Mouse (Mus musculus): ENCODE results near the gene Haao. TPM values are rescaled to one million over a fixed set of nuclear protein-coding genes. Genes with fewer than 3 reads are reported as not detected.

Haao gene
- 0.14 and 0.29 TPM in 2 replicates for polyA plus RNA-seq (2015; fragmentation: Nextera tagmentation; extraction: Ambion mirVana)

- H3K27me3 ChIP-seq (replicated peaks; ENCODE audit: control insufficient read depth, insufficient read depth, low read length): no peaks in the 10 kb centered on the region
- 92% methylated on average over 3 of the region's 3 CpGs for WGBS
- no peak within 1 kb of the TSS for H3K4me3 ChIP-seq (replicated peaks; ENCODE audit: low read length)
- no peak within 1 kb of the TSS for H3K9ac ChIP-seq (replicated peaks; ENCODE audit: low read depth, low read length)
- H3K4me1 ChIP-seq (replicated peaks; ENCODE audit: control insufficient read depth, insufficient read depth, low read length): peaks cover 7% of the 10 kb centered on the region
- no peaks in the 10 kb centered on the region for H3K36me3 ChIP-seq (ENCODE audit: control insufficient read depth, insufficient read depth)
- H3K27ac ChIP-seq (ENCODE audit: low read length): no peak within 1 kb of the TSS
- ATAC-seq: no peak
- no peak within 1 kb of the TSS for H3K4me2 ChIP-seq (ENCODE audit: low read length)
- no peaks in the 10 kb centered on the region for H3K9me3 ChIP-seq (ENCODE audit: control insufficient read depth, low read length)
These were observed at the start of gene Haao for GRCm38 (mm10) chr17:83847815-83848214. Gene Haao (minus strand): TSS chr17:83847963.

GRCm38 (mm10) chr17:83897361-83897799 lies 49.6 kb upstream of the Haao start:
- Histone ChIP-seq H3K27ac (ENCODE audit: low read length) (no peak overlapping the region), H3K4me1 (replicated peaks; ENCODE audit: control insufficient read depth, insufficient read depth, low read length) (no peaks in the 10 kb centered on the region), H3K36me3 (ENCODE audit: control insufficient read depth, insufficient read depth) (no peaks in the 10 kb centered on the region), H3K9me3 (ENCODE audit: control insufficient read depth, low read length) (no peaks in the 10 kb centered on the region), H3K9ac (replicated peaks; ENCODE audit: low read depth, low read length) (no peak overlapping the region), H3K4me3 (replicated peaks; ENCODE audit: low read length) (no peak overlapping the region), H3K27me3 (replicated peaks; ENCODE audit: control insufficient read depth, insufficient read depth, low read length) (no peaks in the 10 kb centered on the region), H3K4me2 (ENCODE audit: low read length) (no peak overlapping the region)
- 83% methylated on average over 8 of the region's 8 CpGs for WGBS
- ATAC-seq: no peak

DNA sequence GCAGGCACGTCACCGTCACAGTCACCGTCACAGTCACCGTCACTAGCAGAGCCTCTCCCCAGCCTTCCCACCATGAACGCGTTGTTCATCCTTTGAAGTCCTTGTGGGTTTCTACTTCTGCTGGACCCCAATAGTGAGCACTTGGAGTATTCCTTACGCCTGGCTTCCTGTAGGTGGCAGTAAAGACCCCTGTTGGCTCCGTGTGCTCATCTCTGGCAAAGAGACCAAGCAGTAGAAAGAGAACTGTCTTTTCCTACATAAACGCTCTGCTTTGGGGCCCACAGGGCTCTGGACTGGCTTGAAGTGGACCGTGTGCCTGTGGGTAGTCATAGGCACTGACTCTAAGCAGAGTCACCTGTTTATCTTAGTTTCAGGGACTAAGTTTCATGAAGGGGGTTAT lies 49.0 kb upstream of the Haao start:
- WGBS: 22% methylated on average over 10 of the region's 10 CpGs
- no peak overlapping the region for H3K4me2 ChIP-seq (ENCODE audit: low read length)
- no peaks in the 10 kb centered on the region for H3K36me3 ChIP-seq (ENCODE audit: control insufficient read depth, insufficient read depth)
- no peaks in the 10 kb centered on the region for H3K27me3 ChIP-seq (replicated peaks; ENCODE audit: control insufficient read depth, insufficient read depth, low read length)
- H3K4me3 ChIP-seq (replicated peaks; ENCODE audit: low read length): no peak overlapping the region
- no peaks in the 10 kb centered on the region for H3K9me3 ChIP-seq (ENCODE audit: control insufficient read depth, low read length)
- peak; percentile 36; the same call in 1 of the 2 replicates for ATAC-seq
- H3K4me1 ChIP-seq (replicated peaks; ENCODE audit: control insufficient read depth, insufficient read depth, low read length): no peaks in the 10 kb centered on the region
- no peak overlapping the region for H3K27ac ChIP-seq (ENCODE audit: low read length)
- H3K9ac ChIP-seq (replicated peaks; ENCODE audit: low read depth, low read length): no peak overlapping the region

DNA sequence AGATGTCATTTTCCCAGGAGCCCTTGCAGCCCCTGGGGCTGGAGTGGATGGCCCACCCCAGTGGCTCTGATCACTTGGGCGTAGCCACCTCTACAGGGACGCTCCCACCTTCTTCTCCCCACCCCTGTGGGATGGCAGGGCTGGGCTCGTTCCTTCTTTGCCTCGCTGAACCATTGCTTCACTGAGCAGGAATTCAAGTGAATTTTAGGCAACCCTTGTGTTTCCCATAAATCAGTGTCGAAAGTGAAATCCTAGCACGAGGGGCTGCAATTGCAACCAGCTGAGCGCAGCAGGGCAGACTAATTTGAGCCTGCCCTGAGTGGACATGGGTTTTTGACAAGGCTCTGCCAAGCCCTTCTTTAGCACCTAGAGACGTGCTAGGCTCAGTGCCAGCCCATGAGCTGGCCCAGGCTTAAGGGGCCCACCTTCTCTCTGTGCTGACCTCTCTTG lies 47.6 kb upstream of the Haao start:
- Histone ChIP-seq H3K4me2 (ENCODE audit: low read length) (no peak overlapping the region), H3K36me3 (ENCODE audit: control insufficient read depth, insufficient read depth) (no peaks in the 10 kb centered on the region), H3K9ac (replicated peaks; ENCODE audit: low read depth, low read length) (no peak overlapping the region), H3K4me3 (replicated peaks; ENCODE audit: low read length) (no peak overlapping the region), H3K27ac (ENCODE audit: low read length) (no peak overlapping the region), H3K27me3 (replicated peaks; ENCODE audit: control insufficient read depth, insufficient read depth, low read length) (no peaks in the 10 kb centered on the region), H3K4me1 (replicated peaks; ENCODE audit: control insufficient read depth, insufficient read depth, low read length) (peaks cover 4% of the 10 kb centered on the region), H3K9me3 (ENCODE audit: control insufficient read depth, low read length) (no peaks in the 10 kb centered on the region)
- WGBS: 63% methylated on average over 8 of the region's 8 CpGs
- ATAC-seq: no peak

- Histone ChIP-seq H3K27ac (ENCODE audit: low read length) (no peak overlapping the region), H3K4me3 (replicated peaks; ENCODE audit: low read length) (no peak overlapping the region), H3K9me3 (ENCODE audit: control insufficient read depth, low read length) (no peaks in the 10 kb centered on the region), H3K4me1 (replicated peaks; ENCODE audit: control insufficient read depth, insufficient read depth, low read length) (peaks cover 19% of the 10 kb centered on the region), H3K4me2 (ENCODE audit: low read length) (no peak overlapping the region), H3K27me3 (replicated peaks; ENCODE audit: control insufficient read depth, insufficient read depth, low read length) (no peaks in the 10 kb centered on the region), H3K36me3 (ENCODE audit: control insufficient read depth, insufficient read depth) (no peaks in the 10 kb centered on the region), H3K9ac (replicated peaks; ENCODE audit: low read depth, low read length) (no peak overlapping the region)
- no peak for ATAC-seq
- 86% methylated on average over 4 of the region's 4 CpGs for WGBS
These were observed 45.4 kb upstream of the Haao start for GRCm38 (mm10) chr17:83893134-83893533.

DNA sequence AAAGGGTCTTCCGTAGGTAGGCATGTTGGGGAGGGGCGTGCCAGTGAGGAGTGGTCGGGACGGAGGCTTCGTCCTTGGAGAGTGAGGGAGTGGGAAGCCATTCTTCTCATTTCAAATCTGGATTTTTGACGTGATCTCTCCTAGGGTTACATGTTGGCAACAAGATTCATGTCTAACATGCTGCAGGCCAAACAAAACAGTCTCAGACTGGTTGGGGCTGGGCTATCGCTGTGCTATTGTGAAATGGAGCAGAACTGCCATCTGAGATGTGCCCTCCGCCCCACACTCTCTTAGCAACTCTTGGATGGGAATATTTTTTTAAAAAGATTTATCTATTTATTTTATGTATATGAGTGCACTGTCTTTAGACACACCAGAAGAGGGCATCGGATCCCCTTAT lies 44.1 kb upstream of the Haao start:
- H3K27me3 ChIP-seq (replicated peaks; ENCODE audit: control insufficient read depth, insufficient read depth, low read length): no peaks in the 10 kb centered on the region
- no peak for ATAC-seq
- H3K9ac ChIP-seq (replicated peaks; ENCODE audit: low read depth, low read length): no peak overlapping the region
- H3K27ac ChIP-seq (ENCODE audit: low read length): no peak overlapping the region
- H3K4me1 ChIP-seq (replicated peaks; ENCODE audit: control insufficient read depth, insufficient read depth, low read length): peaks cover 19% of the 10 kb centered on the region
- H3K4me2 ChIP-seq (ENCODE audit: low read length): no peak overlapping the region
- WGBS: 79% methylated on average over 9 of the region's 9 CpGs
- H3K4me3 ChIP-seq (replicated peaks; ENCODE audit: low read length): no peak overlapping the region
- no peaks in the 10 kb centered on the region for H3K36me3 ChIP-seq (ENCODE audit: control insufficient read depth, insufficient read depth)
- H3K9me3 ChIP-seq (ENCODE audit: control insufficient read depth, low read length): no peaks in the 10 kb centered on the region

- Histone ChIP-seq H3K9me3 (ENCODE audit: control insufficient read depth, low read length) (no peaks in the 10 kb centered on the region), H3K4me3 (replicated peaks; ENCODE audit: low read length) (no peak overlapping the region), H3K9ac (replicated peaks; ENCODE audit: low read depth, low read length) (no peak overlapping the region), H3K4me2 (ENCODE audit: low read length) (no peak overlapping the region), H3K27ac (ENCODE audit: low read length) (peak overlapping the region; percentile 41), H3K4me1 (replicated peaks; ENCODE audit: control insufficient read depth, insufficient read depth, low read length) (peaks cover 19% of the 10 kb centered on the region), H3K27me3 (replicated peaks; ENCODE audit: control insufficient read depth, insufficient read depth, low read length) (no peaks in the 10 kb centered on the region), H3K36me3 (ENCODE audit: control insufficient read depth, insufficient read depth) (no peaks in the 10 kb centered on the region)
- ATAC-seq: no peak
- WGBS: 84% methylated on average over 5 of the region's 5 CpGs
These were observed 42.6 kb upstream of the Haao start for GRCm38 (mm10) chr17:83890373-83890696.

DNA sequence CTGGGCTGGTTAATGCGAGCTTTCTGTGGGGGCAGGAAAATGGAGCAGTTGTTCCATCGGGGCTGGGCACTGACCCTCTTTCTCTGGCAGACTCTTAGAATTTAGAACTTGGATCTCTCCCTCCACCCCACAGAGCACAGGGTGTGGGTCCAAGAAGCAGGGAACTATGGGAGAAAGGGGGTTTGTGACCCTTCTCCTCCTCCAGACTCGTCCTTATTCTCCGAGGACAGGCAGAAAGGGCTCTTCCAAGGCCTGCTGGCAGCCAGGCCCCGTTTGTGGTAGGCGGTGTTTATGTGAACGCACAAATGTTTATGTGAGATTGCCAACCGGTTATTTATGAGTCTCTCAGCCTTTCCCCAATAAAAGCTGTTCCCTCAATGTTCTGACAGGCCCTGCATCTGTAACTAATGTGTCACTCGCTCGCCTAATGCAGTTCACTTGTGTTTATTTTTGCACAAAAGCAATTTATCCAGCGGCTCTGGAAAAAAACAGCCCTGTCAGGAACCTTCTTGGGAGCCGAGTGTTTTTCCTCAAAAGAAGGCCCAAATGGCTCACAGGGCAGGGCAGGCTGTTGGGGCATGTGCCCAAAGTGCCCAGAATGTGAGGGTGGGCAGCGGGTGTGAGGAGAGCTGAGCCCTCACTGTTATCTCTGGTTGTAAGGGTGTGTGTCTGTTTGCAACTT lies 42.1 kb upstream of the Haao start:
- 15% methylated on average over 13 of the region's 13 CpGs for WGBS
- no peaks in the 10 kb centered on the region for H3K9me3 ChIP-seq (ENCODE audit: control insufficient read depth, low read length)
- no peaks in the 10 kb centered on the region for H3K36me3 ChIP-seq (ENCODE audit: control insufficient read depth, insufficient read depth)
- no peak overlapping the region for H3K4me3 ChIP-seq (replicated peaks; ENCODE audit: low read length)
- no peaks in the 10 kb centered on the region for H3K27me3 ChIP-seq (replicated peaks; ENCODE audit: control insufficient read depth, insufficient read depth, low read length)
- peak; percentile 91 for ATAC-seq
- peaks cover 19% of the 10 kb centered on the region for H3K4me1 ChIP-seq (replicated peaks; ENCODE audit: control insufficient read depth, insufficient read depth, low read length)
- H3K9ac ChIP-seq (replicated peaks; ENCODE audit: low read depth, low read length): no peak overlapping the region
- peak overlapping the region; percentile 41 for H3K27ac ChIP-seq (ENCODE audit: low read length)
- H3K4me2 ChIP-seq (ENCODE audit: low read length): no peak overlapping the region

- no peak overlapping the region for H3K9ac ChIP-seq (replicated peaks; ENCODE audit: low read depth, low read length)
- no peak overlapping the region for H3K4me3 ChIP-seq (replicated peaks; ENCODE audit: low read length)
- H3K4me1 ChIP-seq (replicated peaks; ENCODE audit: control insufficient read depth, insufficient read depth, low read length): peaks cover 19% of the 10 kb centered on the region
- no peak for ATAC-seq
- H3K36me3 ChIP-seq (ENCODE audit: control insufficient read depth, insufficient read depth): no peaks in the 10 kb centered on the region
- WGBS: 60% methylated on average over 5 of the region's 5 CpGs
- no peaks in the 10 kb centered on the region for H3K27me3 ChIP-seq (replicated peaks; ENCODE audit: control insufficient read depth, insufficient read depth, low read length)
- H3K27ac ChIP-seq (ENCODE audit: low read length): peak overlapping the region; percentile 69
- no peak overlapping the region for H3K4me2 ChIP-seq (ENCODE audit: low read length)
- no peaks in the 10 kb centered on the region for H3K9me3 ChIP-seq (ENCODE audit: control insufficient read depth, low read length)
These were observed 41.5 kb upstream of the Haao start for GRCm38 (mm10) chr17:83889329-83889690.

DNA sequence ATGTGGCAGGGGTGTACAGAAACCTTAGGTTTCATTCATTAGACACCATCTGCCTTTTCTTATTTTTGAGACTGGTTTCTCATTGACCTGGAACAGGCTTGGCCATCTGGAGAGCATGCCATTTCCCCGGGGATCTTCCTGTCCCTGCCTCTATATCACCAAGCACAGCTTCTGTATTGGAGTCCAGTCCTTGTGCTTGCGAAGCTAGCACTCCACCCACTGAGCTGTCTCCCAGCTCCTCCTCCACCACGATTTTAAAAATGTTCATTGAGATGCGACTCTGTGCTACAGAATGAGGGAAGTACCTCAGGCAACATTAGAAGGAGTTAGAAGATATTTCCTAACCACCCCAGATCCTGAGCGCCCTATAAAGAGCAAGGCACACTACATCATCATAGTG lies 39.5 kb upstream of the Haao start:
- no peaks in the 10 kb centered on the region for H3K36me3 ChIP-seq (ENCODE audit: control insufficient read depth, insufficient read depth)
- 91% methylated on average over 5 of the region's 5 CpGs for WGBS
- H3K9me3 ChIP-seq (ENCODE audit: control insufficient read depth, low read length): no peaks in the 10 kb centered on the region
- no peak for ATAC-seq
- H3K4me1 ChIP-seq (replicated peaks; ENCODE audit: control insufficient read depth, insufficient read depth, low read length): peaks cover 19% of the 10 kb centered on the region
- no peak overlapping the region for H3K9ac ChIP-seq (replicated peaks; ENCODE audit: low read depth, low read length)
- H3K4me2 ChIP-seq (ENCODE audit: low read length): no peak overlapping the region
- H3K27ac ChIP-seq (ENCODE audit: low read length): no peak overlapping the region
- no peak overlapping the region for H3K4me3 ChIP-seq (replicated peaks; ENCODE audit: low read length)
- H3K27me3 ChIP-seq (replicated peaks; ENCODE audit: control insufficient read depth, insufficient read depth, low read length): no peaks in the 10 kb centered on the region

Measured in forebrain, embryonic 16.5 days (tissue).